Mouse (Mus musculus): ENCODE measurements around the gene Sdc4.
A peak's percentile ranks its signal among the peaks of the same experiment; 100 is the strongest.

Gene Sdc4

GRCm38 (mm10) chr2:164403396-164404081 lies 40.1 kb downstream of the Sdc4 start:
- no peak for DNase-seq (ENCODE audit: low spot score)

DNA sequence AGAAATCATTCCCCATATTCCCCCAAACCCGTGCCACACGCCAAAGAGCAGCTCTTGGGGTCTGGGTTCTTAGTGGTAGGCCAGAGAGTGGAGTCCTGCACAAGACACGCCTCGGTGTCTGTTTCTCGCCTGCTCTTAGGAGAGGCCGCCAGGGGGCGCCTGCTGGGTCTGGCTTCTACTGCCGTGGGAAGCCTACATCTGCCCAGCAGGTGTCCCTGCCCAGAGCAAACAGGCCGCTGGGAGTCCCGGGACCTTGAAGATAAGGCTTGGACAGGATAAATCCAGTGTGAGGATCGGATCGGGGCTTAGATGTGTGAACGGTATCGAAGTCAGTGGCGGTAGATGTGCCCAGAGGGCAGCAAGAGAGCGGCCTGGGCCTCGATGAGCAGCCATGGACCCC lies 40.8 kb downstream of the Sdc4 start, which contains the start of gene Rbpjl:
Rbpjl (plus strand) TSS at position 236 of the 400 bp plus-strand sequence.
- DNase-seq (ENCODE audit: low spot score) = peak; percentile 76

GRCm38 (mm10) chr2:164396911-164397310 lies 46.8 kb downstream of the Sdc4 start:
- no peak for DNase-seq (ENCODE audit: low spot score)

DNA sequence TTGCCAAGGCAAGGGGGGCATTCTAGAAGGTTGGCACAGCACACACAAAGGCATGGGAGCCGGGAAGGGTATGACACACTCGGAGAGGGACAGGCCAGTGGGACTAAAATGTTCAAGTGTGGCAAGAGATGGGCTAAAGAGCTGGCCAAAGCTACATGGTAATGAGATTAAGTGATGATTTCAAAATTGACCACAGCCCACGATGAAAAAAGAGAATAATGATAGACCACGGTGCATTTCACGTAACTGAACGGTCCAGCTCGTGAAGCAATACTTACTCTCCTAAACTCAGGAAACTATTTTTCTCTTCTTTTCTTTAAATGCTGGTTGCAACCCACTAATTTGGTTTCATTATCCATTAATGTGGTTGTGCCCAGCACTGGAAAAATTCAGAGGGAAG lies 47.6 kb downstream of the Sdc4 start:
- no peak for DNase-seq (ENCODE audit: low spot score)

DNA sequence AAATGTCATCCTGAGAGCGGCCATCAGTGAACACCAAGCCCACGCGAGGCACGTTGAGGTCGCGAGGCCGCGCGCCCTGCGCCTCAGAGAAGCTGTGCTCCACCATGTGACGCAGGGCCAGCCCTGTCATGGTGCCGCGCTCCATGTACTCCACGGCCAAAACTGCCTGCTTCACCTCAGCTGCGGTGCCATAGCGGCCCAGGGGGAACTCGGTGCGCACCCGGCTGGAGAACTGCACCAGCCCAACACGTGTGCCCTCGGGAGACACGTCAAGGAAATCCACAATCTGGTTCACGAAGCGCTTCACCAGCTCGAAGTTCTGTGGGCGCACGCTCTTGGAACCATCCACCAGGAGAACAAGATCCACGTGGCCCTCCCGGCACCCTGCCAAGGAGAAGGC lies 50.6 kb downstream of the Sdc4 start:
- DNase-seq (ENCODE audit: low spot score) = no peak

DNA sequence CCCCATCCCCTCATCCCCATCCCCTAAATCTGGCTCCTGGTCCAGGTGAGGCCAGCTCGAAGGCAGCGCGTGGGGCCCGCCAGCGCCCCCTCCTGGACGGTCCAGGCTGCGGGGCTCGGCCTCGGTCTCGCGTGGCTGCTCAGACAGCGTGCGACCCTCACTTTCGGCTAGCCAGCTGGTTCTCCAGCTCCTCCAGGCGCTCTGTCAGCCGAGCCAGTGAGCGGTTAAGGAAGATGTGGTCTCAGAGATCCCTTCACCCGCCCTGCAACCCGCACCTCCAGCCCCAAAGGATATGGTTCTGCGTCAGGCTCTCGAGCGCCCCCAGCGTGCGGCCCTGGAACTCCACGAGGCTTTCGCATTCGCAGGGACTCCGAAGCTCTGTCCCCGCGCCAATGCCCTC lies 54.2 kb downstream of the Sdc4 start:
- peak; percentile 83 for DNase-seq (ENCODE audit: low spot score)

DNA sequence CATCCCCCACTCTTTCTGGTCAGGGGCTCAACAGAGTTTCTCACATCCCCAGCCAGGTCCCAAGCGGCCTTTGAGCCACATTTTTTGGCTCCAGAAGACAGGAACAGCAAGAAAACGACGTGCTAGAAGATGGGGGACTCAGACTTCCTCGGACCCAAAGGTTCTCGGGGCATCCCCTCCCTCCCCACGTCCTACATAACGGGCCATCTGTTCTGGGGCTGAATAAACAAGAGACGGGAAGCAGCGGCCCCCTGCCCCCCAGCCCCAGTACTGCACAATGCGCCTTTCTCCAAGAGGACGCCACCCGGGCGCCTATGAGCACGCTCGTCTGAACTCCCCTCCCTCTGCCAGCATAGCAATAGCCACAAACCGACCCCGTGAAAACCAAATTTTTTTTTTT lies 54.7 kb downstream of the Sdc4 start, which contains the start of gene Slpi:
Slpi (minus strand) TSS at position 76 of the 400 bp plus-strand sequence.
- peak; percentile 35 for DNase-seq (ENCODE audit: low spot score)

GRCm38 (mm10) chr2:164386953-164387352 lies 56.7 kb downstream of the Sdc4 start:
- DNase-seq (ENCODE audit: low spot score) = peak; percentile 49

GRCm38 (mm10) chr2:164385927-164386763 lies 57.5 kb downstream of the Sdc4 start:
- peak; percentile 56 for DNase-seq (ENCODE audit: low spot score)

- DNase-seq (ENCODE audit: low spot score) = no peak
Observed at GRCm38 (mm10) chr2:164383656-164384399, 59.9 kb downstream of the Sdc4 start.

- DNase-seq (ENCODE audit: low spot score) = no peak
Observed at GRCm38 (mm10) chr2:164382971-164383370, 60.7 kb downstream of the Sdc4 start.

DNA sequence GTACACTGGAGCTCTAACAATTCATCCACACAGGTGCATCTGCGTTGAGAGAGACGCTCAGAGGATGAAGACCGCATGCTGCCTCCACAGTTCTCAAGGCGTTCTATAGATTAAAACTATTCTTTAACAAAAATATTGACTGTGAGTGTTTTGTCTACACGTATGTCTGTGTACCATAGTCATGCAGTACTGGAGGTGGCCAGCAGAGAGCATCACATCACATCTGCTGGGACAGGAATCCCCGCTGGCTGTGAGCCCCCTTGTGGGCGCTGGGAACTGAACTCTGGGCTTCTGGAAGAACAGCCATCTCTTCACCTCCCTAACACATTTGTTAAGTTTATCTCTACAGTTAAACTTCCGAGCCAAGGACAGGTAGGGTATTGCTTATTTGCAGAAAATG lies 62.0 kb downstream of the Sdc4 start:
- no peak for DNase-seq (ENCODE audit: low spot score)

- DNase-seq (ENCODE audit: low spot score) = no peak
Observed at GRCm38 (mm10) chr2:164377478-164378426, 65.9 kb downstream of the Sdc4 start.
